In the genomic region with DNA sequence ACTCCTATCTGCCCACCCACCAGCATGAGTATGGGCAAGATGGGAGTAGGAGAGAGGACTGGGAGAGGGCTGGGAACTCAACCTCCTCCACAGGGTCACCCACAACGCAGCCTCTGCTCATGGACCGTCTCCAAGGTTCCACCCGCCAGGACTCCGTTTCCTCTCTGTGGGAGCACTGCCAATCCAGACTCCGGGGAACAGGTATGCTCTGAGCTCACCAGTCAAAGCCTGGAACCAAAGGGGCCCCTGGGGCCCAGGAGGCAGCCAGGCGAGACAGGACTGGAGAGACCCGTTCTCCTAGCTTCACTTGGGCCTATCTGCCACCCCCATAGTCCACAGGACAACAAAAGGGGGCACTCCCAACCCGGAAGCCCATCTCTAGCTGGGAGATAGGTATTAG, we compare ENCODE assay signal across 10 mouse cellular contexts. TPM values are rescaled to one million over a fixed set of nuclear protein-coding genes. Genes with fewer than 3 reads are reported as not detected.
DNase-seq lines count a peak whose midpoint lies in the region; ATAC-seq and TF ChIP-seq lines count a peak whose summit lies in the region.
"Had no signal": no experiment of that assay in that cellular context is flagged by ENCODE, and none has a peak within 500 bp of the region (broad histone marks: within the 10 kb centered on the region; RNA-seq: fewer than 3 reads in every experiment).

No protein-coding gene starts in this region.

- no peak for ATAC-seq in midbrain, embryonic 15.5 days (replicated peaks)
- ATAC-seq in midbrain, postnatal 0 days (ENCODE audit: low FRiP score) = no peak
- ATAC-seq: Patski had no signal

- TF ChIP-seq POLR2A in small intestine, adult 2 months (IDR thresholded peaks at IDR 0.05; ENCODE audit: low read depth, low read length) = 0 out of 2 replicates have a peak, but pooled peaks have one; percentile 12

- TF ChIP-seq CTCF in midbrain, postnatal 0 days (IDR thresholded peaks at IDR 0.05) = no peak
- no peak for TF ChIP-seq CTCF in small intestine, adult 2 months (IDR thresholded peaks at IDR 0.05; ENCODE audit: extremely low read depth, insufficient read length, insufficient replicate concordance, low read depth, low read length)

- H3K4me1 ChIP-seq in midbrain, embryonic 15.5 days = peaks cover 87% of the 10 kb centered on the region
- peaks cover 20% of the 10 kb centered on the region for H3K4me1 ChIP-seq in midbrain, postnatal 0 days (ENCODE audit: insufficient read depth, low read length)
- H3K4me1 ChIP-seq in small intestine, adult 2 months (ENCODE audit: control insufficient read depth, insufficient read depth, insufficient read length, low read length) = no peaks in the 10 kb centered on the region

- H3K27me3 ChIP-seq in midbrain, embryonic 15.5 days (replicated peaks) = no peaks in the 10 kb centered on the region
- H3K27me3 ChIP-seq in midbrain, postnatal 0 days (ENCODE audit: insufficient read depth, low read length) = no peaks in the 10 kb centered on the region
- H3K27me3 ChIP-seq in small intestine, adult 2 months (ENCODE audit: control insufficient read depth, insufficient read depth, low read length) = no peaks in the 10 kb centered on the region
- H3K27me3 ChIP-seq: Patski had no signal

- 0 out of 2 replicates have a peak overlapping the region, but pooled peaks have one; percentile 36 for H3K27ac ChIP-seq in midbrain, embryonic 15.5 days
- H3K27ac ChIP-seq in midbrain, postnatal 0 days (ENCODE audit: low read depth, low read length) = no peak overlapping the region
- H3K27ac ChIP-seq in small intestine, adult 2 months (ENCODE audit: insufficient read depth, low read depth, low read length) = no peak overlapping the region

- H3K36me3 ChIP-seq in midbrain, embryonic 15.5 days (replicated peaks) = peaks cover 19% of the 10 kb centered on the region; the same call in 1 of the 2 replicates
- H3K36me3 ChIP-seq in midbrain, postnatal 0 days (ENCODE audit: insufficient read depth, low read length) = peaks cover 52% of the 10 kb centered on the region
- peaks cover 3% of the 10 kb centered on the region for H3K36me3 ChIP-seq in small intestine, adult 2 months (ENCODE audit: control insufficient read depth, insufficient read depth, low read length)

- H3K9me3 ChIP-seq in midbrain, embryonic 15.5 days = no peaks in the 10 kb centered on the region
- no peaks in the 10 kb centered on the region for H3K9me3 ChIP-seq in midbrain, postnatal 0 days (ENCODE audit: low read length)

- no peak overlapping the region for H3K4me2 ChIP-seq in midbrain, embryonic 15.5 days
- no peak overlapping the region for H3K4me2 ChIP-seq in midbrain, postnatal 0 days (ENCODE audit: low read depth, low read length, poor library complexity, severe bottlenecking)

- WGBS in midbrain, embryonic 15.5 days = 61% methylated on average over 8 of the region's 8 CpGs
- 66% methylated on average over 8 of the region's 8 CpGs for WGBS in midbrain, postnatal 0 days
- WGBS in small intestine, adult 2 months = 41% methylated on average over 8 of the region's 8 CpGs

- no peak overlapping the region for H3K9ac ChIP-seq in midbrain, embryonic 15.5 days
- H3K9ac ChIP-seq in midbrain, postnatal 0 days (replicated peaks; ENCODE audit: low read length, poor library complexity, severe bottlenecking) = no peak overlapping the region

- H3K4me3 ChIP-seq in midbrain, embryonic 15.5 days = no peak overlapping the region
- no peak overlapping the region for H3K4me3 ChIP-seq in midbrain, postnatal 0 days (ENCODE audit: low read depth, low read length)
- no peak overlapping the region for H3K4me3 ChIP-seq in small intestine, adult 2 months (ENCODE audit: low read depth, low read length)

- DNase-seq in cerebellum, adult 9-11 months = peak; percentile 36
- no peak for DNase-seq in cerebellum, adult 9-10 months
- DNase-seq in midbrain, postnatal 0 days (ENCODE audit: low spot score) = no peak
- DNase-seq in kidney, adult 9 months = peak; percentile 67
- no peak for DNase-seq in lung, postnatal 36 days
- no peak for DNase-seq in c-Kit-positive CD71-positive TER-119-positive erythroid progenitor cells, embryonic 14.5 days (ENCODE audit: low spot score)
- DNase-seq: left cerebral cortex, postnatal 4 days had no signal

RNA-seq across cellular contexts. Expression of gene Plxna1, which starts 9.3 kb away (rescaled TPM):
- polyA plus RNA-seq in midbrain, embryonic 15.5 days (2015; fragmentation: Nextera tagmentation; extraction: Ambion mirVana) = 85.3 and 88.3 TPM in 2 replicates
- 220 and 234 TPM in 2 replicates for total RNA-seq in midbrain, postnatal 0 days (2014; rRNA removed)
- 46.5 and 50.1 TPM in 2 replicates for polyA plus RNA-seq in midbrain, postnatal 0 days (2015; fragmentation: Nextera tagmentation; extraction: Ambion mirVana)
- polyA plus RNA-seq in small intestine, adult 2 months (2012; rRNA removed) = 12.7 and 24.3 TPM in 2 replicates

Comparison
In these comparisons a context has a peak if more than half of its experiments do, and no peak if none do; other contexts are left out.
1. DNase-seq: peak in cerebellum, adult 9-11 months (single experiment) and kidney, adult 9 months (single experiment); none in cerebellum, adult 9-10 months (single experiment), midbrain, postnatal 0 days (single experiment), lung, postnatal 36 days (single experiment) and c-Kit-positive CD71-positive TER-119-positive erythroid progenitor cells, embryonic 14.5 days (single experiment).